Mouse (Mus musculus): ENCODE measurements around the gene Pfdn2.

DNA sequence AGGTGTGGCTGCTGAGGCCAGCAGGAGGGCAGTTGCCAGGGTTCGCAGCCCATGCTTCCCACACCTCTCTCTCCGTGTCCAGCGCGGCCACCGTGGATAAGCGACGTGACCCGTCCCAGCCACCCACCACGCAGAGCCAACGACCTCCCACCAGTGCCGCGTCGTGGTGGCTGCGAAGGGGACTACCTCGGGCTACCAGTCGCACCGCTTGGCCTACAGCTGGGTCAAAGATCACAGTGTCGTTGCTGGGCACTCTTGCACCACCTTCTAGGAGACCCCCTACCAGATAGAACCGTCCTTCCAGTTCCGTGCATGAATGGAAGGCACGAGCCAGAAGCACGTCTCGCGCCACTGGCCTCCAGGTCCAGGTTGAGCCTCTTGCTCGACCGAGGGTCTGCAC is 14.8 kb downstream of the Pfdn2 start:
- TF ChIP-seq POLR2A (IDR thresholded peaks at IDR 0.05; ENCODE audit: extremely low read depth, insufficient read depth, low read length): no peak
- TF ChIP-seq CTCF (IDR thresholded peaks at IDR 0.05; ENCODE audit: low read depth, low read length): no peak
